Mouse (Mus musculus) left cerebral cortex, postnatal 10 days (tissue): ENCODE results near the gene Glis3. TPM values are rescaled to one million over a fixed set of nuclear protein-coding genes. Genes with fewer than 3 reads are reported as not detected.

ENCODE experiments used
- DNase-seq, 2 experiments: peaks; one replicate each; pipeline ENCODE4 v3.0.0; 2021 to 2022; ENCODE audit warnings: low spot score in 2 of 2, mixed read lengths in 1 of 2; ENCODE audit errors: extremely low spot score in 1 of 2
- intact Hi-C: fragments of 180-260 bp; cut with DNase I; formaldehyde crosslinking; loops from one replicate; pipeline ENCODE4 v1.15.1; 2025
- total RNA-seq, 2 experiments: library from RNA; stranded (reverse); gene quantifications; 2 replicates each; pipeline ENCODE4 v1.2.3; 2021

Glis3 gene
- total RNA-seq, 2 experiments from 2014 or later, result 5.3 to 6.5 TPM

DNA sequence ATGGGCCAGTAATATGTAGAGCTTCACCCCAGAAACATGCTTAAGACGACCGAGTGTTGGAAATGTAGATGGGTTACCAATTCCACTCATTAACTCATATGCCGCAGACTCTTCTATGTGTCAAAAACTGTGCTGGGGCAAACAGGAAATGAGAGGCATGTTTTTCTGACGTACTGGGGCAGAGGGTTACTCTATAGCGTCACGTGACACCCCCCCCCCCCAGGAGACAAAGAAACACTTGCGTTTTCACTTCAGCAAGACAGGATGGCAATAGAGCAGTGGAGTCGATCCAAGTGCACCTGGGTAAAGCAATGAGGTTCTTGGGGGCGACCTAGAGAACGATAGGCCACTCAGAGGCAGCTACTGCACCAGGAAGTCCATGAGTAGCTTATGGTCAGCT, 67.6 kb downstream of the Glis3 start:
- DNase-seq, result no peak
- intact Hi-C loops, result no loop called here

DNA sequence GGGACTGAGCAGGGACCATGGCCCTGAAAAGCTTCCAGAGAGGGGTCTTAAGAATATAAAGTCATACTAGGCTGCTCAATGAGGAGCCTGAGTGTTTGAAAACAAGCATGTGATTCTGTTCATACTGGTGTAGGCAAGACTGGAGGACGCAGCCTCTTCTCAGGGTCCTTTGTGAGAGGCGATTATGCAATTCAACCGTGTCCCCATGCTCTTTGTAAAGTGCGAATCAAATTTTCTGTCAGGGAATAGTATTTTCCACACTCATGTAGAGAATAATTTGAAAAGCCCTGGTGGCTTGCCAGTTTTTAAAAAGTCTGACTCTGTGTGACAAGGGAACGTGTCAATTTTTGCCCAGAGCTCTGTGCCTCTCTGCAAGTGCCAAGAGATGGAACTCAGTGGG, 71.1 kb downstream of the Glis3 start:
- DNase-seq, result no peak
- intact Hi-C loops, result no loop called here

DNA sequence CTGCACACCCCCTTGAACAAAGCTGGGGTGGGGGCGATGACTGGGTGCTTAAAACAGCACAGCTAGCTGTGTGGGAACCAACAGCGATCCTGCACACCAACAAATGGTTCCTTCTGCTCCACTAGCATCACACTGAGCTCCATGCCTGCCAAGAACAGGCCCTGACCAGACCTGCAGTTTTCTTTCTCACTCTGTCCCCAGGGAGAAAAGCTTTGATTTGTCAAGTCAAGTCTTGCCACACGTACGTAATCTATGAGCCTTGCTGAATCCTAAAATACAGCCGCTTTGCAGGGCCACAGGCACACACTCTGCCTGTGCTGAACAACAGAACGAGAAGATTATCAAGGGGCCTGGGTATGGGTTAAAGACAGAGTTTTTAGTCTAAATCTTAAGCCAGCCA, 71.6 kb downstream of the Glis3 start:
- no peak for DNase-seq
- intact Hi-C loops, result no loop called here

DNA sequence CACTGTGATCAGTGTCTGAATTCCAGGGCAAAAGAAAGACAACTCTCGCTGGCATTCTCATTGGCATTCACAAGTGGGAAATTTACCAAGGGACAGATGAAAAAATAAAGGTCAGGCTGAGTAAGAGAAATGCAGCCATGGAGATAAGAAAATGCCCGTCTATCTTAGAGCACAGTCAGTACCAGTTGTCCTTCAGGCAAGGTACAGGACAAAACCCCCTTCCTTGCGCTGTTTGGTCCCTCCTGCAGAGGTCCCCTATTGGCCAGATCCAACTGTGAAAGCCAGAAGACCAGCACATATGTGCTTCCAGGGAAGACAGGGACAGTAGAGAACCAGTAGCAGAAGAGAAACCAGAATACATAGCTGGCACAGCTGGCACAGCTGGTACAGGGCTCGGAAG, 79.0 kb downstream of the Glis3 start:
- no peak for DNase-seq
- intact Hi-C loops, result no loop called here

GRCm38 (mm10) chr19:28594215-28594614, 85.7 kb downstream of the Glis3 start:
- DNase-seq, result no peak
- intact Hi-C loops, result no loop called here

GRCm38 (mm10) chr19:28592981-28593380, 86.9 kb downstream of the Glis3 start:
- intact Hi-C loops, result no loop called here
- no peak for DNase-seq

DNA sequence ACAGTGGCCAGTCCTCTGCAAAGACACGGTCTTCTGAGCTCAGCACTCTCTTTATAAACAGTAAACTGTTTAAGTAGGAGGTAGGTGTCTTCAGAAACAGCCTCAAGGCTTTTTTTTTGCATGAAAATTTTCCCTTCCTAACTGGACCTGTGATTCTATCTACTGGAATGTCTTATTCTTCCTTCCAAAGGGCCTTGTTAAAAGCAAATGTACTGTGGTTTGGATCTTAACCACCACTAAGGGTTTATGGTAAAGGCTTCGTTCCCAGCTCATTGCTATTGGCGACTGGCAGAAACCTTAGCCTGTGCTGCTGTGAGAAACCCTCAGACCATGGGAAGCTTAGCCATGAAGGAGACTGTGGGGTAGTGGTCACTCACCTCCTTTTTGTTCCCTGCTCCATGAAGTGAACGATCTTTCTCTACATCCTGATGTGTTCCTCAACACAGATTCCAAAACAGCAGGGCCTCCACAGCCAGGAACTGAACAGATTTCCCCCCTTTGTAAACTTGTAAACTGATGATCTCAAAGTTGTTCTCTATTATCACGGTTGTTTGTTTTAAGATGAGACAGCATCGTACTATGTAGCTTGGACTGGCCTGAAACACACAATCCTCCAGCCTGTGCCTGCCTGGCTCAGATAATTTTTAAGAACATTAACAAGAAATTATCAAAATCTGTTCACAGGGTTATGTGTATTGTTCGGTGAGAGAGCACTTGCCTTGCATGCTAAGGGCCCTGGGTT, 88.0 kb downstream of the Glis3 start:
- no peak for DNase-seq
- intact Hi-C loops, result no loop called here

DNA sequence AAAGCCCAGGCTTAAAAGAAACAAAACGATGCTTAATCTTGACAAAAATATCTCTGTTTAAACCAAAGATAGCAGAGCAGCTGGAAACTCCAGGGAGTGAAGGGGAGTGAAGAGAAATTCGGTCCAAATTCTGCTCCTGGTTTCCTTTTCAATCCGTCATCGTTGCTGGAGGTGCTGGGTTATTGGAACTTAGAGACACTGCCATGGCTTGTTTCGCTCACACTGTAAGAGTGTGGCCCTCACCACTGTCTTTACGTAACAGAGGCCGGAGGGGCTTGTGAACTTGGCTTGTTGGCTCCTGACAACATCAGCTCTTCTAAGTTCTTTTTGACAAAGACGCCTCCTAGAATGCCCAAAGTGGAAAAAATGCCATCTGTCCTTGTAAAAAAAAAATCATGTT, 99.4 kb downstream of the Glis3 start:
- DNase-seq, result peak in 1 of 2 experiments; percentile 27

DNA sequence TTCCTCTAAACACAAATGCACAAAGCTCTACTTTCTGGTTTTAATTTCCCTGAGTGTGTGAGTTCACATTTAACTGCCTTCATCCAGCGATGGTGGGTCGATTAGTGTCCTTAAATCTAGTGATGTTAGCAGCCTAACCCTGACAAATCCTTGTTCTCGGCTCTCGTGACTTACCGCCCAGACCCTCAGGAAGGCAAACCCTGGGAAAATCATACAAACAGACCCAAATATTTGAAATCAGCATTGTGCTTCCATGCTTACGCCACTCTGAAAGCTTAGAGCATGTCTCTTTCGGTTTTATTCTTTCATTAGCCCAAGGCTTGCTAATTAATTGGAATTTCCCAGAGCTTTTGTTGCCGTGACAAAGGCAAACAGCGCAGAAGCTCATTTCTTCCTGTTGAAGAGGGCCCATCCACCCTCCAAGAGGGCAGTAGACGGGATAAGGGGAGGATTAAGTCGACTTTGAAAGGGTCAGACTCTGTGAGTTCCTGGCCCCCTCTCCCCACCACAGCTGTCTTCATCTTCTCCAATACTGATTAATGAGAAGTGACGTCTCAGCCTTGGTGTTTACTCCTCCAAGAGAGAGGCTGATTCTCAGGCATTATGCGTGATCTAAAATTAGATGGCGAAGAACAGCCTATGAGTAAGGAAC, 100.0 kb downstream of the Glis3 start:
- no peak for DNase-seq

More for the DNA sequence above, 99.4 kb downstream of the Glis3 start:
- intact Hi-C loops, result no loop called here

DNA sequence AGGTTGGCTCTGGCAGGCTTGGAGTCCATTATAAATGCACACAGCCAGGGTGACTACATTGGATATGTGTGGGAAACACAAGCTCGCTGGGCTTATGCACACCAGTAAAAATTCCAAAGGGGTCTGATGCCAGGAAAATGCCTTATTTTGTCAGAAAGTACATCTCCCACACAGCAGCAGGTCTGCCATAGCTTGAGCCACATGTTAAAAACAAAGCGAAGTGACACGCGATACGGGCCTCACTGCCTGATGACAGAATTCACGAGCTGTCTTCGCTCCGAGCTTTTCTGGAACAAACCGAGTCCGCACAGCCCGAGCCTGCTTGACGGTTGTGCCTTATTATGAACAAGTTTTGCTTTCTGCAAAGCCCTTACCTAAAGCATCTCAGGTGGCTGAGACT, 102.9 kb downstream of the Glis3 start:
- no peak for DNase-seq
- intact Hi-C loops, result no loop called here

More for the DNA sequence above, 100.0 kb downstream of the Glis3 start:
- intact Hi-C loops, result no loop called here

- intact Hi-C loops, result no loop called here
- DNase-seq, result no peak
Observed at GRCm38 (mm10) chr19:28576619-28577018, 103.3 kb downstream of the Glis3 start.

DNA sequence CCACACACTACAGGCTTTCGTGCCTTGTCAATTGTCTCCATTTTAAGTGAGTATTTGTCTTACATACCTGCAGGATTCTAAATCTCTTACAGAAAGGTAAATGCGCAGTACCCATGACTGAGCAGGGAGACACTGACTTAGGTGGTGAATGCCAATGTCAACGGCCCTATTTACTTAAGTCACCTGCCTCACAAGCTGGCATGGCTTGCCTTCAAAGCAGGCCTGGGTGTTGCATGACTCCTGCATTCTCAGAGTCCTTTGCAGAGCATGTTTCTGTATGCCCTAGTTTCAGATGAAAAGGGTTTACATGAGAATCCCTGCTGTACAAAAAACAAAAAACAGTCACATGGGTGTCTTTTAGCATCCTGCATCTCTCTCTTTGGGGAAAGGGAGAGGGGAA, 106.2 kb downstream of the Glis3 start:
- no peak for DNase-seq
- intact Hi-C loops, result no loop called here

DNA sequence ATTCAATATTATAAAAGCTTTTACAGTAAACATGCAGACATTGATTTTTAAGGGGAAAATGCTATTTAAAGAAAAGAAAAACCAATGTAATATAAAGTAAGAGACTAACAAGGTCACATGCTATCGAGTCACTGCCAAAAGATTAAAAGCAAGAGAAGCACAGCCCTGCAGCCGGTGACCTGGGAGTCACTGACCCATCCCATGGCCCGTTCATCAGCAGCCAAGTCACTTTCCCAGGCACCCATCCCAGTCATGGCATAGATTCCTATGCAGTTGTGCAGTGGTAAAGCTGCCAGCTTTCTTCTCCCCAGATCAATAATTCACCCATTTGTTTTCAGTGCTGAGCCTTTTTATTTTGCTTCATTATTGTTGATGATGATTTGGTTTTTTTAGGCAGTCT, 110.0 kb downstream of the Glis3 start:
- intact Hi-C loops, result no loop called here
- DNase-seq, result no peak

GRCm38 (mm10) chr19:28567100-28567499, 112.8 kb downstream of the Glis3 start:
- intact Hi-C loops, result no loop called here
- DNase-seq, result no peak

GRCm38 (mm10) chr19:28566554-28566953, 113.3 kb downstream of the Glis3 start:
- DNase-seq, result no peak
- intact Hi-C loops, result no loop called here

DNA sequence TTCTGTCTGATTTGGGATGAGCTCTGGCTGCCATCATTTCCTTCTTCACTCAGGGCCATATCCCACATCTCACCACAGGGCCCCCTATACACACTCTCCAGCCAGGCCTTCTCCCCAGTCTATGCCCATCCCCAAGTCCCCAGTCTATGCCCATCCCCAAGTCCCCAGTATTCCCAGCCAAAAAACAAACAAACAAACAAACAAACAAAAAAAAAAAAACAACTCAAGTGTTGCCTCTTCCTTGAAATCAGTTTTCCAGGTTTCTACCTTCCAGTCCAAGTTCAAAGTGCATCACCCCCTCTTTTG, 118.2 kb downstream of the Glis3 start:
- no peak for DNase-seq
- intact Hi-C loops, result no loop called here

- intact Hi-C loops, result no loop called here
Observed at GRCm38 (mm10) chr19:28560801-28561696, 118.8 kb downstream of the Glis3 start.

DNA sequence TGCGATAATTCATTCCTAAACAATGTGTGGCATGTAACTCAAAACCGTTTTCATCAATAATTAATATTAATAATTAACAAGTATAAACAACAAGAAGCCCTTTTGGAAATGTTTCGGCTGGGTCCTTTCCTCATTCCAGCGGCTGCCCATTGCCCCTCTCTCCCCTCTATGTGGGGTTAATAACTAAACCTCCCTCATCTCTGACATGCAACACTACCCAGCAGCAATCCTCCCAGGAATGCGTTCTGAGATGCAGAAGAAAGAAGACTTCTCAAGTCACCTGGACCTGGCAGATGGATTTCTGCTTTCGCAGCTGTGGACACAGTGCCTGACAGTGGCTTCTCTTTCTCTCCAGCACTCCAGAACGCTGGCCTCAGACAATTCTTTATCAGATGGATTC, 120.0 kb downstream of the Glis3 start:
- intact Hi-C loops, result no loop called here
- DNase-seq, result no peak

More at GRCm38 (mm10) chr19:28560801-28561696, 118.8 kb downstream of the Glis3 start:
- no peak for DNase-seq

- intact Hi-C loops, result no loop called here
- no peak for DNase-seq
Observed at GRCm38 (mm10) chr19:28559400-28559799, 120.5 kb downstream of the Glis3 start.

GRCm38 (mm10) chr19:28558661-28559060, 121.2 kb downstream of the Glis3 start:
- no peak for DNase-seq
- intact Hi-C loops, result no loop called here
